Mouse (Mus musculus) adrenal gland, postnatal 14 days (tissue): Measurements from ENCODE around the gene Robo4. TPM values are rescaled to one million over a fixed set of nuclear protein-coding genes. Genes with fewer than 3 reads are reported as not detected.
A peak's percentile ranks its signal among the peaks of the same experiment; 100 is the strongest.

ENCODE experiments used
- DNase-seq: peaks from one replicate; pipeline ENCODE4 v3.0.0; 2021; ENCODE audit warnings: mixed read lengths
- long read RNA-seq, 2 experiments: library from polyadenylated mRNA; stranded (forward); transcript quantifications; one replicate each; pipeline ENCODE4 v2.0.0; 2021
- total RNA-seq: library from RNA; stranded (reverse); gene quantifications from 2 replicates; pipeline ENCODE4 v1.2.3, GENCODE M21; 2021

Gene Robo4
- total RNA-seq, result 30.9 and 37.3 TPM in 2 replicates
- long read RNA-seq, experiment 1, full-length matches to known transcripts, result 11 of 29 reads
- long read RNA-seq, experiment 1, partial matches to known transcripts, result 16 of 29 reads
- long read RNA-seq, experiment 1, other reads (novel, unspliced or antisense), result 2 of 29 reads
- long read RNA-seq, experiment 2, full-length matches to known transcripts, result 2 of 23 reads
- long read RNA-seq, experiment 2, partial matches to known transcripts, result 18 of 23 reads
- long read RNA-seq, experiment 2, other reads (novel, unspliced or antisense), result 3 of 23 reads

DNA sequence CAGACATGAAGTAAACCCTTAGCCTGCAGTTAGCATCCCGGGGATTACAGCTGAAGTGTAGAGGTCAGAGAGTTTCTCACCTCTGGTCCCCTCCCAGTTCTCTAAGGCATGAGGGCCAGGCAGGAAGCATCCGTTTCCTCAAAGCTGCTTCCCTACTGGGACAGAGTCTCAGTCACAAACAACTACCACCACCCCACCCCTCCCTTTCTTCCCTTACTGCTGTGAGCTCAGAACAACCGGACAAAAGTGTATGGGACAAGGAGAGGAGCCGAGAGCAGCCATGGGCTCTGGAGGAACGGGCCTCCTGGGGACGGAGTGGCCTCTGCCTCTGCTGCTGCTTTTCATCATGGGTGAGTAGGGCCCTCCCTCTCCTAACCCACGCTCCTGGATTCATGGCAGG is at the start of gene Robo4:
Gene Robo4, plus strand, starts transcription at position 96 of the 400 bp plus-strand sequence.
- DNase-seq, result peak; percentile 47

DNA sequence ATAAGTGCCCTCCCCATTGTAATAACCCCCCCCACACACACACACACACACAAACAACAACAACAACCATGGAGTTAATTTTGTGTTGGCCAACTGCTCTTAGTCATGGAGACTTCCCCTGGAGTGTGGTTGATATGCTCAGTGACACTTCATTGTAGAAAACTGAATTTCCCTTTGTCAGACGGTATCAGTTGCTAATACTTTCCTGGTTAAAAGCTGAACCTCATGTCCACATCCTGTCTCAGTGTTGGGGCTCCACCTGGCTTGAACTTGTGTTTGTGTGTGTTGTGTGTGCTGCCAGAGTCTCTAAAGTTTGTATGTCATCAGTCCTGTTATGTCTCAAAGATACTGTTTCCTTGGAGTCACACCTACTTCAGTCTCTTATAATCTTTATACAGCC is 47.2 kb upstream of the Robo4 start:
- no peak for DNase-seq

DNA sequence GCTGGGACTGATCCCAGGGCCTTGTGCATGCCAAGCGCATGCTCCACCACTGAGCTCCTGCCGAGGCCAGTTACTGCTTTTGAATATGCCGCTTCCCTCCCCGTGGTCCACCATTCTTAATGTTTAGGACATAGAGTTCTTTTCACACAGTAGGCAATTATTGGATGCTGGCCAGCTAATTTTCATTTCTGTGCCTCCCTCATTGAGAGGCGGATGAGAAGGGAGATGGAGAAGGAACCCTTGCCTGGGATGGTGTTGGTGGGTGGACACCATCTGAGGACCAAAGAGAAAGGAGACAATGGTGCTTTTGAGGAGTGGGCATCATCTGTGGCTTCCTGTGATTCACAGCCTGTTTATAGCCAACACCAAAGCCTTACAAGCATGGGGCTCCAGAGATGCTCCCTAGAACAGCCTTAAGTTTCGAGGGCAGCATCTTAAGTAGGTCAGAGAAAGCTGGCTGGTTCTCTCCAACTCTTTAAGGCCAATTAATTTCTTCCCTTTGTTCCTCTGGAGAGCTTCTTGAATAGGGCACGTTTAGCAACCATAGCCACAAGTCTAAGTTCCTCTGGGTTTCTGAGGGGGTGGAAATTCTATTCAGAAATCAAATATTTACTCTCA is 42.9 kb upstream of the Robo4 start:
- DNase-seq, result no peak

DNA sequence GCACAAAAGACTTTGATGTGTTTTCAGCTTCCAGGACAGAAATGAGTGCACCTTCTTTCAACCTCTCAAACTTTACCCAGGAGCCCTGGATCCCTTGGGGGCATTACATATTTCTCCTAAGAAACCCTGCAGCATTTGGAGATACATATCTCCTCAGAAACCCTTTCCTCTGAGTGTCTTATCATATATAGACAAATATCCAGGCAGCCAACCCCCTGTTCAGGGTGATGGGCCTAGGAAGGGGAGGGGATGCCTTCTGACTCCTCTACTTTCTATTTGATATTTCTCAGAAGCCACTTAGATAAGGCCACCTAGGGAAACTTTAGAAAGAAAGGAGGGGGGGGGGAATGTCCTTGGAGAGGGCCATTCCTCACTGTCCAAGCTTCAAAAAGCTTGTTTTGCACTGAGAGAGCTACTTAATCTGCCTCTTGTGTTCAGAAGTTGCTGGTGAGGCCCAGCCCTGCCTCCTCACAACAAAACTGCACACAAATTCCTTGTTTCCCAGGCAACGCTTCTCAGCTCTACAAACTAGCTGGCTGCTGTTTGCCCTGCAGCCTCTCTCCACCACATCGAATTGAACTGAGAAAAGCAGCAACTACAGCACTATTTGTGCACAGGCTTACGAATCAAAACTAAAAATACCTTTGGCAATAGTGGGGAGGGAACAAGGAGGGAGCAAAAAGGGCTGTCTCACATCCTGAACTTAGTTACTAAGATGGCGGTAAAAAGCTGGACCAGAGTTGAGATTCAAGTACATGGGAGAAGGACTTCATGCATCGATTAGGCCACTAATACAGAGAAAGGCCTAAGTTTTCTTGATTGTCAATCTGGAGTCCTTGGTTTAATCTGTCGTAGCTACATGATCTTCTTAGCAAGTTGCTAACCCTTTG is 42.1 kb upstream of the Robo4 start:
- DNase-seq, result peak; percentile 68

DNA sequence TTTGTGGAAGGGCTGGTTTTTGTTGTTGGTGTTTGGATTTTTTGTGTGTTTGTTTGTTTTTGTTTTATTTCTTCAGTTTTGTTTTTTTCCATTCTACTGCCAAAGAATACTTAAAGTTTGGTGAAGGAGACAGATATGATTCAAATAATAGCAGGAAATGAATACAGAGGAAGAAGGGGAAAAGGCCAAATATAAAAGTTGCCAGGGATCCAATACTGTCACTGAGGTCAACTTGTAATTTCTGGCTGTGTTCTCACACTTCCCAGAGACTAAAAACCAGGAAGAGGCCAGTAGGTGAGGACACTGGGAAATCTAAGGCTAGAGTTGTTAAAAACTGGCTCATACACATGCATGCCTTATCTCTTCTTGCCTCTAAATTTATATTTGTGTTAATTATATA is 39.6 kb upstream of the Robo4 start:
- DNase-seq, result no peak

DNA sequence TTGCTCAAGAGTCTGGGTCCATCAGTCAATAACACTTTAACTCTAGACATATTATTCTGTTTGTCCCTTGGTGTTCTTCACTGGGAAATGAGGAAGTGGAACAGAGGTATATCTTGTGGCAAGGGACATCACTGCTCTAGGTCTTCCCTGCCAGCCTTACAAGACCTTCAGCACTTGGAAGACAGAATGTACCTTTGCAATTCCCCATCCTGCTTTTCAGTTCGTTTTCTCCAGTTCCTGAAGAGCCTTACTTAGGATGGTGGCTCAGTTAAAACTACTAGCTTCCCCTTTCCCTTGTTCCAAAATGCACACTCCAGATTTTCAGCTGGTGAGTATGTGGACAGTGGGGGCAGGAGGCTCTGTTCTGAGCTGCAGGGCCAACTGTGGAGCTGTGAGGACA is 38.8 kb upstream of the Robo4 start:
- no peak for DNase-seq

DNA sequence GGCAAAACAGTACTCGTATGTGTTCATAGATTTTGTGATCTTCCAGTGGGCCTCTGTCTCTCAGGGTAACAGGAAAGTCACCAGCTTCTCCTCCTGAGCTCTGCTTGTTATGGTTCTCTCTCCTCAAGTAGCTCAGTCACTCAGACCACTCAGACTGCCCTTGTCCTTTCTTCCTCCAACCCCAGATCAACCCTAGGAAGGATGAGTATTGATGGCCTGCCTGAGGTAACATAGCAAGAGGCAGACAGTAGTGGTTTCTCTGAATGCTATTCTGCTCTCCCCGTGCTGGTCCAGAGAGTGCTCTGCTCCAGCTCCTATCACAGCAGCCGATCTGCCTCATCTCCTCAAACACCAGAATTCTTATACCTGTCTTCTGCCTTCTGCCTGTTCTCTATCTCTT is 38.1 kb upstream of the Robo4 start:
- no peak for DNase-seq

DNA sequence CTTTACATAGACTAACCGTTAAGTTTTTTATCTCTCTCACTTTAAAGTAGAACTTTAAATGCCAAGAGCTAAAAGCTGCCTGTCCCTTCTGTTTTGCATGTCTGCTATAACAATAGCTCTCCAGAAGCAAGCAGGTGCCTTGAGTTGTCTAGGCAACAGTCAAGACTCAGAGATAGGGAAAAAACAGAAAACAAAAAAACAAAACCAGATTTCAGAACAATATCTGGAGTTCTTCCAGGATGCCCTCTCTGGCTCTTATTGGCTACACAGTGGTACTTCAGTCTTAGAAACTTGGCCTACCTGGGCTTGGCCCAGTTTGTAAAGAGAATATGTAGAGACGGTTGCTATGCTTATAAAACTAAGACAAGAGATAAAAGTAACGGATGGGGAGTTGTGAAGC is 37.3 kb upstream of the Robo4 start:
- DNase-seq, result no peak

DNA sequence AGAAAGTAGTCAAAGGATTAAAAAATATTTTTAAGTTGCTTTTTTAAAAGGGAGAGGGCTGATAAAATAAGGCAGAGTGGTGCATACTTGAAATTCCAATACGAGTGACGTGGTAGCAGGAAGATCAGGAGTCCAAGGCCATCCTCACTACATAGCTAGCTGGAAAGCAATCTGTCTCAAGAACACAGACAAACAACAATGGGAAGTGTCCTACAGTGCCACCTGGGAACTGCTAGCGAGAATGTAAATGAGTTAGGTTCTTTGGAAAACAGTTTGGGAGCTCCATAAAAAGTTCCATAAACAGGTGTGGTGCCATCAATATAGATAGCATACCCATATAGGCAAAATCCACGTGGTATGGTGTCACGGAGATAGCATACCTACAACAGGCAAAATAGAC is 36.0 kb upstream of the Robo4 start:
- peak; percentile 26 for DNase-seq

DNA sequence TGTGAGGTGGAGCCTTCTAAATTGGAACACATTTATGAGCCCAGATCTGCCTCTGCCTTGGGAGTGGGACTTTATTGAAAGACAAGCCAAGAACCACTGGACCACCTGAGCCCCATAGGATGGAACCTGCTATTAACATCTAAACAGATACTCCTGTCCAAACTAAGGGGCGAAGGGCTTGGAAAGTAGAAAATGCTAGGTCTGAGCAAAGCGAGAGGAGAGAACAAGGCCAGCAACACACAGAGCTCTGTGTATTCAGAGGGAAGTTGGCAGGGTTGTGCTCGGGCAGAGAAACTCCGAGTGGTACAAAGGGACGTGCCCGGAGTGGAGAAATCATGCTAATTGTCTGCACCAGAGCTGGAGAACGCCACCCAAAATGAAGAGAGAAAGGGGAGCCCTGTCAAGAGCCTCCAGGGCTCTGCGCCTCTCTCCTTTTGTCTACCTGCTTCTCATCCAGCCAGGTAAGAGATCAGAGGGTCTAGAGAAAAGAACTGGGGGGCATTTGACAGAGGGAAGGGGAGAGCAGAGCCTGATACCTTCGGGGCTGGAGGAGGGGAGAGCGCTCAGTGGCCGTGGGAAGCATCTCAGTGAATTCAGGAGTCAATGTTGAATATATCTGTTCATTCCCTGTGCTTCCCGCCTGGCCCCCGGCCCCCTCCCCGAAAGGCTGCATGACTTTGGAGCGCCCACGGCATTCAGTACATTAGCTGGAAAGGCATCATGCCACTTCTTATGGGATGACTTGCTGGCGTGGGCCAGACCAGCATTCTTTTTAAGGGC is 34.2 kb upstream of the Robo4 start, which contains the start of gene Hepacam:
Gene Hepacam, plus strand, starts transcription at position 51 of the 780 bp plus-strand sequence.
- no peak for DNase-seq

DNA sequence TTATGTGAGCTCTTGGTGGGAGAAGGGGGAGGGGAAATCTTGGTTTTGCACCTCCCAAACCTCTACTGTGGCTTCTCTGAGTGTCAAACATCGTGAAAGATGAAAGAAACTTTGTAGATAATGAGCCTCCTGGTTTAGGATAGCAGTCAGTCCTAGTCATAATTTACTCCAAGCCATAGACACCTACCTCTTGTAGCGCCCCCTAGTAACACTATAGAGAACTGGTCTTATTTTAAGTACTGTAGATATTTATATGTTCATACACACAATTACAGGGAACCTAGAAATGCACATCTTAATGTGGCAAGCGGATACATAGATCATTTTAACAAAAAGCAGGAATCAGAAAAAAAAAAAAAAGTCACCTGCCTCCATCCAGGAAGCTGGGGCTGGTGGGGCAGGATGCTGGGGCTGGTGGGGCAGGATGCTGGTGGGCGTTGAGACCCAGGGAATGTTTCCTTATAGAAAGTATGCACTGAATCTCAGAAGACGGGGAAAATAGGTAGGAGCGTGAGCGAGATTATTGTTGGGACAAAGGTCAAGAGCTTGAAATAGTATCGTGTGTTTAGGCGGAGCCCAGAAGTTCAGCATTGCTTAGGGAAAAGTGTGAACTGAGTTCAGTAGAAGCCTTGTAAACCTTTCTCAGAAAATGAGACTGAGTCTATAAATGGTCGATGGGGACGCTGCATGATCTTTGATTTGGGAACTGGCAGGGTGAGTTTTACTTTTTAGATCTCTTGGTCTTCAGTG is 33.4 kb upstream of the Robo4 start:
- no peak for DNase-seq

DNA sequence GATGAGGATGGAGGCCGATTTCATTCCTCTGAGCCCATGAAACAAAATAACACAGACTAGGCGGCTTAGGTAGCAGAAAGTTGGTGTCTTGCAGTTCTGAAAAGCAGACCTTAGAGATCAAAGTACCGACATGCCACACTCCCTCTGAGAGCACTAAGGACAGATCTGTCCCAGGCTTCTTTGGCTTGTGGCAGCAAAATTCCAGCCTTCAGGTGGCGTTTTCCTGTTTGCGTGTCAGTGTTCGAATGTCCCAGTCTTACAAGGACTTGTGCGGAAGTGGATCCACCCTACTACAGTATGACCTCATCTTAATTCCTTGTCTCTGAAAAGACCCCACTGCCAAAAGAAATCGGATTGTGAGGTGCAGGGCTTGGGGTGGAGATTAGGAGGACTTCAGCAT is 32.8 kb upstream of the Robo4 start:
- DNase-seq, result peak; percentile 32

DNA sequence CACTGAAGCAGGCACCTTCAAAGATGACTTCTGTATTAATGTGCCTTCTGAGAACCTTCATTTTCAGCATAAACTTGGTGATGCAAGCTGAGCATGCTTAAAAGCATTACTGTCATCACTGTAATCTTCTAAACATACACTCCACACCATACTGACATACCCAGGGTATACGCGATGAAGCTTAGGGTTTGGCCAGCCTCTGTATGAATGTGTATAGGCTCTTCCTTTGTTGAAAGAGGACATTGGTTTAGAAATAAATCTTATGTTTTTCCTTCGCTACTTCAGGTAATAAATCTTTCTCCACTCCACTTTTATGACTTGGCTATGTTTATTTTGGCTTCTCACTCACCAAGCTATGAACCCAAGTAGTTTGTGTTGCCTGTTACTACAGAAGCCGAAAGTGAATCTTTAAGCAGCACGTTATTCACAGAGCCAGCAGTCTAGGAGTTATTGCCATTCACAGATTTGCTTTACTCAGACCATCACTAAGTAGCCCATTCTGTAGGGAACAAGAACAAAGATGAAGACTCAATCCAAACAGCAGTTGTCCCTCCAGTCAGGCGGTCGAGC is 30.4 kb upstream of the Robo4 start:
- no peak for DNase-seq

DNA sequence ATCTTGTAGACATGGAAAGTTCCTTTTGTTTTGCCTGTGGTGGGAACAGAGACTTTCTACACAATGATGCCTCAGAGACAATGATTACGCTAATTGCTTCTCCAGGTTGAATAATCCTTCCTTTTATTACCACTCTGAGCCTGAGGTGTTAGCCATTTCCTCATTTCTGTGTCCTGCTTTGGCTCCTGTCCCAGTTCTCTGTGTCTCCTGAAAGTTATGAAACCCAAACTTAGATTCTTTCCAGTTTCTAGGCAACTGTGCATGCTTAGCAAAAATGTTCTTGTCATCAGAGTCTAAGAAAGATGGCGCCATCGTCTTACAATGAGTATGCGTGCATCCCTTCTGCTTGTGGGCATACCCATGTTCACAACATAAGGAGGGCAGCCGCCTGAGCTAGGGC is 26.0 kb upstream of the Robo4 start:
- DNase-seq, result peak; percentile 26

DNA sequence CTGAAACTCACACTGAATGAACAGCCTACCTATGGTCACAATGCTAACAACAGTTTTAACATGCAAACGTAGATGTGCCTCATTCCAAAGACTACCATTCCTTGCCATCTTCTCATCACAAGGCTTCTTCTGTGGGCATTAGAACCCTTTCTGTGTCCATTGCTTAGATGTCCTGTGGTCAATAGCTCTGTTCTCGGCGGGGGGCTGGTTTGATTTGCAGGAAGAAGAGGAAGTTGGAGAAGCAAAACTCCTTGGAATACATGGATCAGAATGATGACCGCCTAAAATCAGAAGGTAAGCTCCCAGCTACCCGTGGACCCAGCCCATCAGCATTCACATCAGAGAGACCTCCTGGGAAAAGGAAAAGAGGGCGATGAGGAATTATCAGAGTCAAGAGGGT is 18.5 kb upstream of the Robo4 start:
- DNase-seq, result no peak

DNA sequence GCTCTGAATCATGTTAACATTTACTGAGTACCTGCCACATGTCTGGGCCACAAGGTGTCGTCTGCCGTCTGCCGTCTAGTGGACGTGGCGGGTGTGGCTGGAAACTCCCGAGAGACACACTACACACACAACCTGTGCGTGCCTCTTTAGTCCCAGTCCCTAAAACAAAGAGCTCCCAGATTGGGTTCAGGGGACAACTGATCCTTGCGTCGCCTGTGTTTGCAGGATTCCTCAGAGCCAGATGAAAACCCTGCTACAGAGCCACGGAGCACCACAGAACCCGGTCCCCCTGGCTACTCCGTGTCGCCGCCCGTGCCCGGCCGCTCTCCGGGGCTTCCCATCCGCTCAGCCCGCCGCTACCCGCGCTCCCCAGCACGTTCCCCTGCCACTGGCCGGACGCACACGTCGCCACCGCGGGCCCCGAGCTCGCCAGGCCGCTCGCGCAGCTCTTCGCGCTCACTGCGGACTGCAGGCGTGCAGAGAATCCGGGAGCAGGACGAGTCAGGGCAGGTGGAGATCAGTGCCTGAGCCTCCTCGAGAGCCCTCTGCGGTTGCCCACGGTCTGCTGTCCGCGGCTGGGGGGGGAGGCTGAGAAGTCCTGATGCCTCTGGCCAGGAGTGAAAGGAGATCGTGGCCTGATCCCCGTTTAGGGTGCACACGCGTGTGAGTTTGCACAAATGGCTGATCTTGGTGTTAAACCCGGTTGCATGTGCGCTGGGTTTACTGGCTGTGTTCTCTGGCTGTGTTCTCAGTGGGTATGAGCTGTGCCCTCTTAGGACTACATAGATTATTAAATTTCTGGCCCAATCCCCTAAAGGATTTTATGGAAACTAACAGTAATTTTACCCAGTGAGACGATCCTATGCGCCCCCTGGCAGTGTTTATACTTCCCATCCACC is 17.2 kb upstream of the Robo4 start:
- peak; percentile 72 for DNase-seq

DNA sequence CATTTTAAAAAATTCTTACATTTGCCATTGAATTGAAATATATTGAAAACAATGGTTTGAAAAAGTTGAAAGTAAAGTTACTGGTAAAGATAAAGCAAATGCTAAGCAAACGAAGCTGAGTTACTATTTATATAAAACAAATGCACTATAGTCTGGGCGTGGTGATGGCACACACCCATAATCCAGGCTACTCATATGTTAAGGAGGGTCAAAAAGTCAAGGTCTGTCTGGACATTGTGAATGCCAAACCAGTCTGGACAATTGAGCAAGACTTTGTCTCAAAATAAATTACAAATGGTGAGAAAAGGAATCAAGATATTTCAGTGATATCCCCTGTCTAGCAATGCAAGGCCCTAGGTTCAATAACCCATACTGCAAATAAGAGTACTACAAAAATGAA is 10.8 kb upstream of the Robo4 start:
- DNase-seq, result no peak

DNA sequence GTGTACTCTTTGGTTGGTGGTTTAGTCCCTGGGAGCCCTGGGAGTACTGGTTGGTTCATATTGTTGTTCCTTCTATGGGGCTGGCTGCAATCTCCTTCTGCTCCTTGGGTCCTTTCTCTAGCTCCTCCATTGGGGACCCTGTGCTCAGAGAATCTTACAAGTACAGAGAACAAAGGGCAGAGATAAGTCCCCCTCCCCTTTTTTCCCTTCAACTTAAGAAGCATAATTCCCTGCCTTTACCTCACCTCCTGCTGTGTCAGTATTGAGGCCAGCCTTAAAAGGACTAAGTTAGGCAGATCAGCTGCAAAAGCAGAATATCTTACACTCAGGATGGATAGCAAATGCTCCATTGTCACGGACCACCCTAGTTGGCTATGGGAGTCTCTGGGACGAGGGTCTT is 9.6 kb upstream of the Robo4 start:
- DNase-seq, result no peak

DNA sequence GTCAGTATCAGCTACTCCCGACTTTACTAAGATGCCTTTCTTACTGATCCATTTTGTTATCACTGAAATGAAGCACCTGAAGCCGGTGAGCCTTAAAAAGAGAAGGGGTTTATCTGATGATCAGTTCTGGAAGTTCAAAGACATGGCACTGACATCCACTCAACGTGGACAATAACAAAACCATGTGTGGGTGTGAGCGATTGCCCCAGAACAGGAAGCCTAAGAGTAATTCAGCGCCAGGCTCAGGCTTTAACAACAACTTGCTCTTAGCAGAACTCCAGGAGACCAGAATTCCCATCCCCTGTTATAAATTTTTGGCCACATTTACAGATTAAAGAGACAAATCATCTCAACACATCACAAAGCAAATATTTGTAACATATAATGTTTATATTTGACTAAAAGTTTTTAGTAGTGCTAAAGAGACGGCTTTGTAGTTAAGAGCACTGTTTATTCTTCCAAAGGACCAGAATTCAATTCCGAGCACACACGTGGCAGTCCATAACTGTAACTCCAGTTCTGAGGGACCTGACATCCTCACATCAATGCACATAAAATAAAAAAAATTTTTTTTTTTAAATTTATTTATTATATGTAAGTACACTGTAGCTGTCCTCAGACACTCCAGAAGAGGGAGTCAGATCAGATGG is 8.1 kb upstream of the Robo4 start:
- DNase-seq, result no peak

DNA sequence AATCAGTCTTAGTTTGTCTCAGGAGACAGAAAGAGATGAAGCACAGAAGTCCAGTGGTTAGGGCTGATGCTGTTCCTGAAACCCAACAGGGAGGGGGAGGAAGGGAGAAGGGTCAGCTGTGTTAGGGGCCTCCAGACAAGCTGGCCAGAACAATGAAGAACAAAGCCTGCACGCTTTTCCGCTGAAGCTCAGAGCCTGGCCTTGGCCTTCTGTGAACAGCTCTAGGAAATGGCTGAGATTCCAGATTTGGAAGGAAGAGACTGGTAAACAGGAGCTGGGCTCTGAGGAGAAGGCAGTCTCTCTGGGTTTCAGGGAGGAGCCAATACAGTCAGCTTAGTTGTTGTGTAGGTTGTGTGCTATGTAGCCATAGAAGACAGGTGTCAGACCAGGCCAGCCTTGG is 1.1 kb upstream of the Robo4 start:
- DNase-seq, result peak; percentile 52
